Mouse (Mus musculus) liver, postnatal 0 days (tissue): Measurements from ENCODE around the gene Gpr155.

Experiments used
- CTCF ChIP-seq: sonication (generic); IDR thresholded peaks from 2 replicates; pipeline ENCODE4 v1.5.1; 2016; ENCODE audit warnings: antibody characterized with exemption, low read depth
- EP300 ChIP-seq: IDR thresholded peaks from 2 replicates; pipeline ENCODE4 v1.6.1; 2016; ENCODE audit warnings: antibody characterized with exemption, low read depth, mild to moderate bottlenecking

- no peak for TF ChIP-seq CTCF
- no peak for TF ChIP-seq EP300
These were observed 5.9 kb downstream of the Gpr155 start for GRCm38 (mm10) chr2:73380298-73380975.
